Mouse (Mus musculus) spleen, adult 18-20 months (tissue): ENCODE data around the gene Ifna9.
A peak's percentile ranks its signal among the peaks of the same experiment; 100 is the strongest.
"Not testable (repeated sequence)": the region's sequence is repeated elsewhere in the genome, so short reads cannot be mapped to it uniquely, and the experiment has no call there.

Source experiments
- DNase-seq, 2 experiments: peaks; one replicate each; pipeline ENCODE4 v3.0.0; 2022; ENCODE audit warnings: mixed read lengths in 2 of 2

Ifna9 gene

DNA sequence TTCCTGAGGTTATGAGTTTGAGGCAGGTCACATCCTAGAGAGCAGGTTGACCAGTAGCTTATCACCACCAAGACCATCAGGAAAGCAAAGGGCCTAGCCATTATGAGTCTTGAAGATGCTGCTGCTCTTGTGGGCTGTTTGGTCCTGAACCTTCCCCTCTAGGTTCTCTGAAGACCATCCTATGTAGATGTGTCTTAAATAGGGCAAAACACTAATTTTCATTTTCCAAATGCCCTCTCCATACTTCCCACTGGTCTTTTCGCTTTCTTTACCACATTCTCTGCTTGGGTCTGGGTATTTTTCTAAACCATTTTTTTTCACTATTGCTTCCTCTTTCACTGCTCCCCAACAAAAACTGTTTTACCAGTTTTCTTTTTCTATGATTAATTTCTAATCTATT is at the start of gene Ifna9:
Gene Ifna9 (minus strand): TSS at position 101 of the 400 bp plus-strand sequence.
- DNase-seq, result no peak

- peak; percentile 66 to 93 for DNase-seq
These were observed 49.1 kb upstream of the Ifna9 start for GRCm38 (mm10) chr4:88641077-88641831.

DNA sequence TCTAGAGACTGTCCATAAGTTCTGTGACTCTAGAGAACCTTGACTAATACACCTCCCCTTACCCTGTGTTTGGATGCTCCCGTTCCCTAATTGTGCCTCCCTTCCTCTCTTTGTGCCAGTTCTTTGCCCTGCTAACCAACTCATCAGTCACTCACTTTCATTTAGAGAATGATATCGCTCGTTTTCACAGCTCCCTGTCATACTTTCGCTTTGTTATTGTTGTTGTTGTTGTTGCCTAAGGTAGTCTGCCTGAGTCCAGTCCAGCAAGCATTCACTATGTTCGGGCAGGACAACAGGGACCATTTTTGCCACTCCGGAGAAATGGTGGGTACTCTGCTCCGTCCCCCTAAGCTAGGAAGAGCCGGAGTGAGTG is 48.5 kb upstream of the Ifna9 start:
- no peak for DNase-seq

DNA sequence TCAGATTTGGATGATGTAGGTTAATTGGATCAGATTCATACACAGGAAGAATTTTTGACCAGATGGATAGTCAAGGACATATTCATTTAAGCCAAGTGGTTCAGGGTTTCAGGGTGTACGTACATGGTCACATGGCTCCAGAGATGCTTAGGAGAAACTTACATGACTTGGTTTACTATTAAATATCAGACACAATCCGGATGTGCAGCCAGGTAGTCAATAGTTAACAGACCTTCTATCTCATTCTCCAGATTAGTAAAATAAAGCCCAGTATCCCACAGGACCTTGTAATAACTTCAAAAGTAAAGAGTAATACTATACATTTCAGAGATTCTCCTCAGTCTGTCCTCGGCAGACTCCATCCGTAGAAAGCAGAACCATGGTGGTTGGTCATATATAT is 42.1 kb upstream of the Ifna9 start, which contains the start of gene C87499:
Gene C87499 (minus strand): TSS at position 101 of the 400 bp plus-strand sequence.
- DNase-seq, result no peak

GRCm38 (mm10) chr4:88603276-88603675 is 11.1 kb upstream of the Ifna9 start, which contains the start of gene Ifna12:
TSS of gene Ifna12 (minus strand) at chr4:88603376.
- no peak for DNase-seq

- no peak for DNase-seq
These were observed 20.5 kb downstream of the Ifna9 start, which contains the start of gene Ifna14 for GRCm38 (mm10) chr4:88571698-88572097. TSS of gene Ifna14 (minus strand) at chr4:88571798.

GRCm38 (mm10) chr4:88561791-88562190 is 30.4 kb downstream of the Ifna9 start:
- DNase-seq, result no peak

DNA sequence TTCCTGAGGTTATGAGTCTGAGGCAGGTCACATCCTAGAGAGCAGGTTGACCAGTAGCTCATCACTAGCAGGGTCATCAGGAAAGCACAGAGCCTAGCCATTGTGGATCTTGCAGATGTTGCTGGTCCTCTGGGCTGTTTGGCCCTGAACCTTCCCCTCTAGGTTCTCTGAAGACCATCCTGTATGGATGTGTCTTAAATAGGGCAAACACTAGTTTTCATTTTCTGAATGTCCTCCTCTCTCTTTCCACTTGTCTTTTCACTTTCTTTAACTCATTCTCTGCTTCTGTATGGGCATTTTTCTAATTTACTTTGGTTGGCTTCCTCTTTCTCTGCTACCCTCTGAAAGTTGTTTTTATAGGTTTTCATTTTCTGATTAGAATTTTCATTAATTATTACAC is 34.0 kb downstream of the Ifna9 start, which contains the start of gene Ifna15:
Gene Ifna15 (minus strand): TSS at position 101 of the 400 bp plus-strand sequence.
- DNase-seq, result not testable (repeated sequence)

DNA sequence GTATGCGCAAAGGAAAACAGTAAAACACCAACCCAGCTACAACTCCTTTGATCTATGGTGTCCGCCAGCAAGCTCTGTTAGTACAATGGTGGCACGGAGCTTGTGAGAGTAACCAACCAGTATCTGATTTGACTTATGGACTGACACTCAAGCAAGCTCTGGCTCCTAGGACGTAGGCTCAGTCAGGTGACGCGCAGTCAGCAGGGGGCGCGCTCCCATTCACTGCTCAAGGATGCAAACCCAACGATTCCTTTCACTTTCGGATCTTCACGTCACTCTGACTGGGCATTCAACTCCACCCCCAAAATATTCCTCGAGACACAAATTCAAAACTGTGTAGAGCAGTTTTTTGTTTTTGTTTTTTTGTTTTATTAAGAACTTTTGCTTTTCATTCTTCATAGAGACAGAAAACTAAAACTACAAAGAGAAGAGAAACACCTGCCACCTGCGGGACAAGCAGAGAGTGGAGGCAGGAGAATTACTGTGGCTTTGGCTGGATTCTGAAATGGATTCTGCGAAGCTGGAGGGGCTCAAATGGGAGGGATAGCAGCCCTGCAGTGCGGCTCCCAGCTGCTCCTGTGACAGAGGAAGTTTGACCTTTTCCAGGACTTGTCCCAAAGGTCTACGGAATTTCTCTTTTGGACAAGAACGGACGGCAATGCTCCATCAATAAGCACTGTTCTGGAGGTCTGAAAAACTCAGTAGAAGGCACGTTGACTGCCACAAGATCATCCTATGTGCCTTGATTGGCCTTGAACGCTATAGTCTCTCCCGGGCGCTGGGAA is 41.8 kb downstream of the Ifna9 start:
- peak; percentile 58 to 76 for DNase-seq

DNA sequence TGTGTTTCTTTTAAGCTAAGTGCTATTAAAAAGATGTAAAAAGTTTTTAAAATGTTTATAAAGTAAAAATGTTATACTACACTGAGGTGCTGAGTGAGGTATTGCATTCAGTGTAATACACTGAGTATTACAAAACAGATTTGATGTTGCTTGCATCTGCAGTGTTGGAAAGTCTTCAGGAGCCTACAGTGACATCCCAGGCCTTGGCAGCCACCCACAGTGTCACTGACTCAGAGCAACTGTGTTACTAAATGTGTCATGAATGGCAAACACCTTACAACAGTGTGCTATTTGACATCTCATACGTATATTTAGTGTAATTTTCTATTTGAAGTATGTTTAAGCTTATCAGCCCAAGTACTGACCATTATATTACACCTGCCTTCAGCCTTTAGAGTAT is 44.2 kb downstream of the Ifna9 start:
- no peak for DNase-seq

DNA sequence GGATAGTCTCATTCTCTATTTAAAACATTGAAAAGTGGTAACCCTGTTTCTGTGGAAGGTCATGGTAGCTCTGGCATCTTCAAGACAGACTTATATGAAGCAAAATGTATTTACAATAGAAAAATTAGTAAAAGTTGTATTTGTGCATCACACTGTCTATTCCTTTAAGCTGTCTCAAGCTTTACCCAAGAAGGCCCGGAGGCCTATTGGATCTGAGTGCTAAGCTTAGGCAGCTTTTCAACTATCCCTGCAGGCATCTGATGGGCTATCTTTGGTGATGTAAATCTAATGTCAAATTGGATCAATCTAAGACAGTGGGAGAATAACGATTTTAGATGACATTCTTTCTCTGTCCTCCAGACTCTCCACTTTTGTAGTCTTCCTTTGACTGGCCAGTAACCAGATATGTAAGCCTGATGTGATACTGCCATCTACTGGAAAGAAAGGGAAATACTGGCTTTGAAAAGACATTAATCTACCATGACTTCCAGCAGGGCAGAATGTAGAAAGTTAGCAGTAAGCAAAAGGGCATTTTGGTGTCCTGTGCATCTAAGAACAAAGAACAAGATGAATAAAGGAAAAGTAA is 48.4 kb downstream of the Ifna9 start:
- DNase-seq, result no peak
